Mouse (Mus musculus): ENCODE results near the gene Mtch1. TPM values are rescaled to one million over a fixed set of nuclear protein-coding genes. Genes with fewer than 3 reads are reported as not detected.

Mtch1 gene
- polyA plus RNA-seq, 1 experiment from 2014 or later: 519 TPM

- Histone ChIP-seq H3K27me3 (replicated peaks) (no peaks in the 10 kb centered on the region), H3K4me1 (no peaks in the 10 kb centered on the region), H3K4me2 (no peak overlapping the region), H3K9ac (no peak overlapping the region), H3K9me3 (no peaks in the 10 kb centered on the region), H3K4me3 (no peak overlapping the region), H3K36me3 (replicated peaks) (no peaks in the 10 kb centered on the region), H3K27ac (no peak overlapping the region)
- WGBS: 45% methylated on average over 11 of the region's 11 CpGs
- ATAC-seq (replicated peaks): no peak
Measured at GRCm38 (mm10) chr17:29382417-29382816, 34.7 kb upstream of the Mtch1 start.

DNA sequence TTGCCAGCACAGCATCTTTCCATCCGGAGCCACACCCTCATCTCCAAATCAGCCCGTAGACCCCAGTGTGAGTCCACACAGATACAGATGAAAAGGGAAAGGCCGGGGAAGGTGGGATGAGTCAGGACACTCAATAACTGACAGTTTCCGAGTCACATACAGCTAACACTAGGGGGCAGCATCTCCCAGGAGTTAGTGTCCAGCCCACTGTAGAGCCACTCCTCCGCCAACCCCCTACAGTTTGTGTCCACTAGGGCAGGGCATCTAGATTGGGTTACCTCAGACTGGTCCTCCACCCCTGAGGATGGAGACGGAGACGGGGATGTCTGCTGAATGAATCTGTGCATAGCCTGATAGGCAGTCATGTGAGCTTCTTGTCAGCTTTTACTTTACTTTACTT is 33.7 kb upstream of the Mtch1 start:
- no peak overlapping the region for H3K4me3 ChIP-seq
- no peak overlapping the region for H3K4me2 ChIP-seq
- no peak overlapping the region for H3K27ac ChIP-seq
- WGBS: 28% methylated on average over 7 of the region's 7 CpGs
- no peak for ATAC-seq (replicated peaks)
- no peaks in the 10 kb centered on the region for H3K27me3 ChIP-seq (replicated peaks)
- H3K36me3 ChIP-seq (replicated peaks): no peaks in the 10 kb centered on the region
- no peaks in the 10 kb centered on the region for H3K9me3 ChIP-seq
- no peaks in the 10 kb centered on the region for H3K4me1 ChIP-seq
- no peak overlapping the region for H3K9ac ChIP-seq

DNA sequence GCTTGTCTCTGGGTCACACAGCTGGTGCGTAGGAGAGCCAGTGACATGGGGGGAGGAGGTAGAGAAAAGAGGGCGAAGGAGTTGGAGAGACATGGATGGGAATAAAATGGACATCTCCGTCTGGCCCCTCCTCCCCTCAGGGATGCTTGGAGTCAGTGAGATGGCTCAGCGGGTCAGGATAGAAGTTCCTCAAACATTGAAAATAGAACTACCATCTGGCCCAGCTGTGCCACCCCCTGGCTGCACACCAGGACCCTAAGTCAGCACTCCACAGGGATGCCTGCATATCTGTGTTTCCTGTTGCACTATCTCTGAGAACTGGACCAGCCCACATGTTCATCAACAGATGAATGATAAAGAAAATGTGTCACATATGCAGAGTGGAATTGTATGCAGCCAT is 32.5 kb upstream of the Mtch1 start:
- Histone ChIP-seq H3K27ac (no peak overlapping the region), H3K4me2 (no peak overlapping the region), H3K36me3 (replicated peaks) (no peaks in the 10 kb centered on the region), H3K27me3 (replicated peaks) (no peaks in the 10 kb centered on the region), H3K4me1 (no peaks in the 10 kb centered on the region), H3K4me3 (no peak overlapping the region), H3K9ac (no peak overlapping the region), H3K9me3 (no peaks in the 10 kb centered on the region)
- WGBS: 83% methylated on average over 4 of the region's 4 CpGs
- no peak for ATAC-seq (replicated peaks)

DNA sequence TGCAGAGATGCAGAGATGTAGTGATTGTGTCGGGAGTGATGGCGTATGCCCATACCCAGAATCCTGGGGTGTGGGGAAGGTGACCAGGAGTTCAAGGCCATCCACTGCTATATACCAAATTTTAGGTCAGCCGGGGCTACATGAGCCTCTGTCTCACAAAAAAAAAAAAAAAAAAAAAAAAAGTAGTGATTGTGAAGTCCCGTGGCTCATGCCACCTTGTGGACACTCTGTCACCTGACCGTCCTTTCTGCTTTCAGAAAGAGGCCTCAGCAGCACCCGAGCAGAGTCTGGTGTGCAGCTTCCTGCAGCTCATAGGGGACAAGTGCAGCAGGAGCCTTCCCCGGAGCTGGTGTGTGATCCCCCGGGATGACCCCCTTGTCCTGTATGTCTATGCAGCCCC is 30.3 kb upstream of the Mtch1 start:
- 63% methylated on average over 8 of the region's 8 CpGs for WGBS
- H3K4me1 ChIP-seq: no peaks in the 10 kb centered on the region
- no peaks in the 10 kb centered on the region for H3K36me3 ChIP-seq (replicated peaks)
- no peak for ATAC-seq (replicated peaks)
- no peak overlapping the region for H3K9ac ChIP-seq
- no peak overlapping the region for H3K4me3 ChIP-seq
- H3K27me3 ChIP-seq (replicated peaks): no peaks in the 10 kb centered on the region
- H3K9me3 ChIP-seq: no peaks in the 10 kb centered on the region
- no peak overlapping the region for H3K27ac ChIP-seq
- no peak overlapping the region for H3K4me2 ChIP-seq

- no peaks in the 10 kb centered on the region for H3K36me3 ChIP-seq (replicated peaks)
- H3K4me1 ChIP-seq: no peaks in the 10 kb centered on the region
- H3K4me3 ChIP-seq: no peak overlapping the region
- H3K9me3 ChIP-seq: no peaks in the 10 kb centered on the region
- WGBS: 88% methylated on average over 10 of the region's 10 CpGs
- H3K4me2 ChIP-seq: no peak overlapping the region
- no peak overlapping the region for H3K27ac ChIP-seq
- no peak overlapping the region for H3K9ac ChIP-seq
- no peaks in the 10 kb centered on the region for H3K27me3 ChIP-seq (replicated peaks)
- no peak for ATAC-seq (replicated peaks)
Measured at GRCm38 (mm10) chr17:29375871-29376270, 28.1 kb upstream of the Mtch1 start.

GRCm38 (mm10) chr17:29370984-29371723 is 23.4 kb upstream of the Mtch1 start:
- Histone ChIP-seq H3K36me3 (replicated peaks) (no peaks in the 10 kb centered on the region), H3K4me2 (no peak overlapping the region), H3K4me1 (peaks cover 7% of the 10 kb centered on the region; the same call in 1 of the 2 replicates), H3K4me3 (no peak overlapping the region), H3K9me3 (no peaks in the 10 kb centered on the region), H3K27me3 (replicated peaks) (no peaks in the 10 kb centered on the region), H3K27ac (0 out of 2 replicates have a peak overlapping the region, but pooled peaks have one; percentile 12), H3K9ac (no peak overlapping the region)
- WGBS: 8% methylated on average over 5 of the region's 5 CpGs
- peak; percentile 48 for ATAC-seq (replicated peaks)

- no peaks in the 10 kb centered on the region for H3K9me3 ChIP-seq
- H3K27ac ChIP-seq: no peak overlapping the region
- H3K27me3 ChIP-seq (replicated peaks): no peaks in the 10 kb centered on the region
- H3K4me1 ChIP-seq: peaks cover 7% of the 10 kb centered on the region; the same call in 1 of the 2 replicates
- no peaks in the 10 kb centered on the region for H3K36me3 ChIP-seq (replicated peaks)
- WGBS: 19% methylated on average over 7 of the region's 7 CpGs
- no peak overlapping the region for H3K4me3 ChIP-seq
- no peak overlapping the region for H3K9ac ChIP-seq
- no peak for ATAC-seq (replicated peaks)
- no peak overlapping the region for H3K4me2 ChIP-seq
Measured at GRCm38 (mm10) chr17:29368726-29369125, 21.0 kb upstream of the Mtch1 start.

DNA sequence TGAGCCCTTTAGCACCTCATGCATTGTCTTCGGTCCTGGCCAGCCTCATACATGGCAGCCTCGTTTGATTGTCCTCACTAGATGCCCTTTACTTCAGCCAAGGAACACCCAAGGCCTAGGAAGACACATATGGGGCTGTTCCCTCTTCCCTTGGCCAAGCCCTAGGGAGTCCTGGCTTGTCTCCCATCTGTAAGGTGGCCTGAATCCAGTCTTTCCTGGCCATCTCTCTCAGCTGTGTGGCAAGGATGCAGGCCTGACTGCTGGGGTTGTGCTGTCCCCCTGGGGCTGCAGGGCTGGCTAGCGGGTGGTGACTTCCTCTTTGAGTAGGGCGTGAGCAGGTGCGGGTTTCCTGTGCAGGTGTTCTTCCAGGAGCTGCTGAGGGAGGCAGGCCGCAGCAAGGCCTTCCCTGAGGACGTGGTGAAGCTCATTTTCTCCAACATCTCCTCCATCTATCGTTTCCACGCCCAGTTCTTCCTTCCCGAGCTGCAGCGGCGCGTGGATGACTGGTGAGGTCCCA is 17.4 kb upstream of the Mtch1 start:
- WGBS: 89% methylated on average over 13 of the region's 13 CpGs
- H3K9ac ChIP-seq: no peak overlapping the region
- no peak overlapping the region for H3K4me3 ChIP-seq
- H3K27me3 ChIP-seq (replicated peaks): no peaks in the 10 kb centered on the region
- H3K4me1 ChIP-seq: peaks cover 7% of the 10 kb centered on the region; the same call in 1 of the 2 replicates
- no peak for ATAC-seq (replicated peaks)
- no peak overlapping the region for H3K4me2 ChIP-seq
- H3K27ac ChIP-seq: no peak overlapping the region
- H3K9me3 ChIP-seq: no peaks in the 10 kb centered on the region
- no peaks in the 10 kb centered on the region for H3K36me3 ChIP-seq (replicated peaks)

DNA sequence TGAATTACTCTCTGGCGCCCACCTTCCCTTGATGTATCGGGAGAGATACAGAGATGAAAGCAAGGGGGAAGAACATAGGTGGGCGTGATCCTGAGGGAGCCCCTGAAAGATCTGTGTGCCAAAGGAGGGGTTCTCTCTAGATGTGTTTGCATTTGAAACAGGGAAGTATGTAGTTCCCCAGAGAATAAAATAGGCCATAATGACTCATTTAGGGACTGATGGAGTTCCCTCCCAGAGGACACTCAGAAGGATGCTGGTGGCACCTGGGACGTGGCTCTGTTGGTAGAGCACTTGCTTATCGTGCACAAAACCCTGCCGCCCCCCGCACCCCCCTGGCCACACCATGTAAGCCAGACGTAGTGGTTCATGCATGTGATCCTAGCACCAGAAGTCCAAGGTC is 15.4 kb upstream of the Mtch1 start:
- no peaks in the 10 kb centered on the region for H3K36me3 ChIP-seq (replicated peaks)
- no peak overlapping the region for H3K9ac ChIP-seq
- ATAC-seq (replicated peaks): no peak

GRCm38 (mm10) chr17:29361982-29362691 is 14.4 kb upstream of the Mtch1 start:
- H3K4me1 ChIP-seq: peaks cover 11% of the 10 kb centered on the region
- 59% methylated on average over 8 of the region's 8 CpGs for WGBS
- H3K36me3 ChIP-seq (replicated peaks): no peaks in the 10 kb centered on the region
- H3K27ac ChIP-seq: no peak overlapping the region
- ATAC-seq (replicated peaks): no peak
- H3K9me3 ChIP-seq: no peaks in the 10 kb centered on the region
- no peak overlapping the region for H3K4me3 ChIP-seq
- H3K4me2 ChIP-seq: no peak overlapping the region
- H3K9ac ChIP-seq: no peak overlapping the region
- no peaks in the 10 kb centered on the region for H3K27me3 ChIP-seq (replicated peaks)

More for the DNA sequence above, 15.4 kb upstream of the Mtch1 start:
- no peak overlapping the region for H3K4me2 ChIP-seq
- H3K27ac ChIP-seq: no peak overlapping the region
- H3K4me1 ChIP-seq: peaks cover 5% of the 10 kb centered on the region; the same call in 1 of the 2 replicates
- H3K9me3 ChIP-seq: no peaks in the 10 kb centered on the region
- H3K4me3 ChIP-seq: no peak overlapping the region
- WGBS: 79% methylated on average over 8 of the region's 8 CpGs
- no peaks in the 10 kb centered on the region for H3K27me3 ChIP-seq (replicated peaks)

GRCm38 (mm10) chr17:29360761-29361221 is 13.1 kb upstream of the Mtch1 start, which contains the start of gene Fgd2:
Gene Fgd2 (plus strand): TSS chr17:29360914.
- H3K9me3 ChIP-seq: no peaks in the 10 kb centered on the region
- H3K27me3 ChIP-seq (replicated peaks): no peaks in the 10 kb centered on the region
- no peaks in the 10 kb centered on the region for H3K36me3 ChIP-seq (replicated peaks)
- H3K4me2 ChIP-seq: no peak within 1 kb of the TSS
- H3K4me1 ChIP-seq: peaks cover 25% of the 10 kb centered on the region
- H3K4me3 ChIP-seq: no peak within 1 kb of the TSS
- no peak for ATAC-seq (replicated peaks)
- 29% methylated on average over 5 of the region's 5 CpGs for WGBS
- H3K27ac ChIP-seq: no peak within 1 kb of the TSS
- H3K9ac ChIP-seq: no peak within 1 kb of the TSS

DNA sequence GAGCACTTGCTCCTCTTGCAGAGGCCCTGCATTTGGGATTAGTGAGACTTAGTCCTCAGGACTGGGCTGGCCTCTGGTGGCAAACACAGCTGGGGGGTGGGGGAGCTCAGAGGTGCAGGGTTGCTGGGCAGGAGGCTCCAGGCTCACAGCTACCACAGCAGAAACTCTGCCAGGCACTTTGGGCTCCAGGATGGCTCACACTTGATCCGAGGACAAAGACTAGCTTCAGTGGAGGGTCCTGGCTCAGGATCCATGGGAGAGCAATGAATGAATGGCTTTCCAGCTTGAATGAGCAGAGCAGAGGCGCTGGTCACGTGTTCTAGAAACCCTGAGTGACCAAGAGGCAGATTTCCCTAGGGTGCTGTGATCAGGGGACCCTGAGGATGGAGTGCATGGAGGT is 11.2 kb upstream of the Mtch1 start:
- Histone ChIP-seq H3K4me1 (peaks cover 33% of the 10 kb centered on the region), H3K4me2 (no peak overlapping the region), H3K36me3 (replicated peaks) (no peaks in the 10 kb centered on the region), H3K27me3 (replicated peaks) (no peaks in the 10 kb centered on the region), H3K9ac (no peak overlapping the region), H3K9me3 (no peaks in the 10 kb centered on the region), H3K4me3 (no peak overlapping the region), H3K27ac (no peak overlapping the region)
- WGBS: 50% methylated on average over 3 of the region's 3 CpGs
- no peak for ATAC-seq (replicated peaks)

Data from midbrain, embryonic 15.5 days (tissue).